In the genomic region with DNA sequence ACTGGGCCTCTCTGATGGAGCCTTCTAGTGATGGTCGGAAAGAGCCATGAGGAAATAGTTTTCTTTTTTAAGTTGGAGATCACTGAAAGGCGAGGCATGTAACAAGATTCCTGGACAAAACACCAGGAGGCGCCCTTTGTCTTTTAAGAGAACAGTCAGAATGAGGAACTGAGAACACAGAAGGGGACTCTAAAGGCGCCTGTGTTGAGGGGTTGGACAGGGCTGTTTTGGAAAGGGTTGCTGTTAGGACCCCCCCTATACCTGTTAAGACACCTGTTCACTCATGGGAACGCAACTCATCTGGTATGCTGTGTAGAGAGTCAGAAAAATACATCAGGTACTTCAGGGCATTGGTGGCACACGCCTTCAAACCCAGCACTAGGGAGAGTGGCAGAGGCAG, we compare ENCODE assay signal across 8 mouse cellular contexts. TPM values are rescaled to one million over a fixed set of nuclear protein-coding genes. Genes with fewer than 3 reads are reported as not detected.
A peak's percentile ranks its signal among the peaks of the same experiment; 100 is the strongest.
DNase-seq lines count a peak whose midpoint lies in the region; ATAC-seq and TF ChIP-seq lines count a peak whose summit lies in the region.
"Had no signal": no experiment of that assay in that cellular context is flagged by ENCODE, and none has a peak within 500 bp of the region (broad histone marks: within the 10 kb centered on the region; RNA-seq: fewer than 3 reads in every experiment).

No protein-coding gene starts in this region.

- intact Hi-C loops in heart, postnatal 36 days (cut with DNase I), result loop anchor here (1.0 to 5.0 kb wide), 3 partner anchors 27 to 152 kb away; no protein-coding TSS in a partner anchor

- peak; percentile 43 to 73 (median 71) for TF ChIP-seq CTCF in MEL (IDR thresholded peaks at IDR 0.05 in 2 of 3, conservative IDR thresholded peaks at IDR 0.05 in 1 of 3; ENCODE audit: control insufficient read depth in 1 of 3, insufficient read depth in 1 of 3, low read depth in 2 of 3, low read length in 3 of 3, poor library complexity in 1 of 3, severe bottlenecking in 1 of 3)

- H3K27me3 ChIP-seq in kidney, embryonic 14.5 days (ENCODE audit: control insufficient read depth, insufficient read depth, low read length), result no peaks in the 10 kb centered on the region
- no peaks in the 10 kb centered on the region for H3K27me3 ChIP-seq in MEL (ENCODE audit: control insufficient read depth in 1 of 2, insufficient read depth in 2 of 2, low read length in 2 of 2)

- TF ChIP-seq RAD21 in MEL (IDR thresholded peaks at IDR 0.05; ENCODE audit: low read depth, low read length), result peak; percentile 58

- no peak overlapping the region for H3K4me3 ChIP-seq in kidney, embryonic 14.5 days (ENCODE audit: low read length)
- no peak overlapping the region for H3K4me3 ChIP-seq in MEL (ENCODE audit: control insufficient read depth in 1 of 2, insufficient read depth in 1 of 2, low read depth in 2 of 2, low read length in 2 of 2)

- no peak overlapping the region for H3K9ac ChIP-seq in kidney, embryonic 14.5 days (ENCODE audit: low read depth, low read length)
- no peak overlapping the region for H3K9ac ChIP-seq in MEL (ENCODE audit: control insufficient read depth, low read depth, low read length, poor library complexity, severe bottlenecking)

- no peaks in the 10 kb centered on the region for H3K9me3 ChIP-seq in kidney, embryonic 14.5 days (ENCODE audit: control insufficient read depth, low read length)
- no peaks in the 10 kb centered on the region for H3K9me3 ChIP-seq in MEL (replicated peaks; ENCODE audit: insufficient read depth, low read length)

- peaks cover 48% of the 10 kb centered on the region for H3K36me3 ChIP-seq in kidney, embryonic 14.5 days (ENCODE audit: control insufficient read depth, insufficient read depth, low read length)
- H3K36me3 ChIP-seq in MEL (ENCODE audit: control insufficient read depth in 1 of 2, insufficient read depth in 2 of 2, low read length in 2 of 2), result peaks cover 3 to 11% of the 10 kb centered on the region in 2 experiments; a peak in 3 of 4 replicates

- TF ChIP-seq EP300 in MEL (IDR thresholded peaks at IDR 0.05; ENCODE audit: low read depth in 1 of 2, low read length in 2 of 2), result no peak

- H3K27ac ChIP-seq in kidney, embryonic 14.5 days (ENCODE audit: low read depth, low read length), result no peak overlapping the region
- no peak overlapping the region for H3K27ac ChIP-seq in MEL (ENCODE audit: control insufficient read depth, low read depth, low read length)

- ATAC-seq in kidney, embryonic 14.5 days (ENCODE audit: low FRiP score, low TSS enrichment), result no peak

- no peak for TF ChIP-seq POLR2A in MEL (IDR thresholded peaks at IDR 0.05; ENCODE audit: control insufficient read depth in 1 of 2, insufficient read depth in 1 of 2, low read depth in 1 of 2, low read length in 2 of 2, poor library complexity in 1 of 2)

- peaks cover 20% of the 10 kb centered on the region for H3K79me2 ChIP-seq in MEL (ENCODE audit: control insufficient read depth, insufficient read depth, low read length, poor library complexity)

- H3K4me1 ChIP-seq in kidney, embryonic 14.5 days (ENCODE audit: control insufficient read depth, insufficient read depth, low read length), result peaks cover 24% of the 10 kb centered on the region
- peaks cover 0 to 15% of the 10 kb centered on the region in 2 experiments; a peak in 2 of 4 replicates for H3K4me1 ChIP-seq in MEL (ENCODE audit: control insufficient read depth in 1 of 2, insufficient read depth in 2 of 2, low read length in 2 of 2)

- DNase-seq in kidney, adult 18-20 months, result peak; percentile 65
- peak; percentile 89 for DNase-seq in MEL (ENCODE audit: low read depth, low spot score)
- DNase-seq in brain, adult 2 months (ENCODE audit: low read depth, low spot score), result peak; percentile 55
- DNase-seq in heart, postnatal 36 days, result peak; percentile 53 to 68
- peak; percentile 81 for DNase-seq in lung, postnatal 10 days
- DNase-seq in spleen, postnatal 10 days (ENCODE audit: low spot score in 2 of 2), result peak; percentile 65 to 87

- no peak overlapping the region for H3K4me2 ChIP-seq in kidney, embryonic 14.5 days (replicated peaks; ENCODE audit: low read depth, low read length)

- 72% methylated on average over 6 of the region's 6 CpGs for WGBS in kidney, embryonic 14.5 days

TF ChIP-seq in MEL, 35 proteins besides CTCF, POLR2A, EP300 and RAD21:
- TF ChIP-seq KAT2A (conservative IDR thresholded peaks at IDR 0.05; ENCODE audit: low read depth, low read length) (no peak), CHD2 (IDR thresholded peaks at IDR 0.05; ENCODE audit: low read length) (no peak), ELF1 (IDR thresholded peaks at IDR 0.05; ENCODE audit: low read depth, low read length) (0 out of 2 replicates have a peak, but pooled peaks have one; percentile 2), RCOR1 (IDR thresholded peaks at IDR 0.05; ENCODE audit: low read depth, low read length) (no peak), NELFE (IDR thresholded peaks at IDR 0.05; ENCODE audit: low read depth, low read length) (no peak), TBP (IDR thresholded peaks at IDR 0.05; ENCODE audit: low read depth, low read length) (peak; percentile 15; the same call in 1 of the 2 replicates), POLR2AphosphoS5 (IDR thresholded peaks at IDR 0.05; ENCODE audit: borderline replicate concordance, low read depth, low read length) (no peak), USF2 (IDR thresholded peaks at IDR 0.05; ENCODE audit: borderline replicate concordance in 1 of 2, insufficient read depth in 1 of 2, low read depth in 1 of 2, low read length in 2 of 2) (no peak), SMC3 (IDR thresholded peaks at IDR 0.05; ENCODE audit: low read depth, low read length) (peak; percentile 77), HCFC1 (IDR thresholded peaks at IDR 0.05; ENCODE audit: low read depth, low read length) (peak; percentile 30; the same call in 1 of the 2 replicates), E2F4 (IDR thresholded peaks at IDR 0.05; ENCODE audit: borderline replicate concordance, low read depth, low read length) (no peak), SIN3A (IDR thresholded peaks at IDR 0.05; ENCODE audit: low read length) (peak; percentile 13; the same call in 1 of the 2 replicates), ZC3H11A (IDR thresholded peaks at IDR 0.05; ENCODE audit: low read depth, low read length) (peak; percentile 38; the same call in 1 of the 2 replicates), POLR2AphosphoS2 (IDR thresholded peaks at IDR 0.05; ENCODE audit: low read length) (no peak)

RNA-seq across cellular contexts. Expression of a gene that starts 1.7 kb away (rescaled TPM):
- 3.7 and 5.0 TPM in 2 replicates for polyA plus RNA-seq in kidney, embryonic 14.5 days (2014; fragmentation: Nextera tagmentation; extraction: Ambion mirVana)
- total RNA-seq in MEL (2012; rRNA removed), result 1.6 and 1.7 TPM in 2 replicates
- polyA plus RNA-seq in MEL (2012; ENCODE audit: insufficient read depth in 1 of 2, insufficient read length in 2 of 2, low read depth in 1 of 2, low replicate concordance in 2 of 2, missing spikeins in 1 of 2), result 1 to 10 TPM in 1 of 2 experiments, not detected in 1; 2.6 TPM
- total RNA-seq in heart, postnatal 36 days (2021), result 10 to 100 TPM; 11.9 to 12.4 TPM

RNA-seq across cellular contexts. Expression of a gene that starts 2.3 kb away (rescaled TPM):
- 136 and 142 TPM in 2 replicates for polyA plus RNA-seq in kidney, embryonic 14.5 days (2014; fragmentation: Nextera tagmentation; extraction: Ambion mirVana)
- total RNA-seq in MEL (2012; rRNA removed), result 159 and 167 TPM in 2 replicates
- polyA plus RNA-seq in MEL (2012; ENCODE audit: insufficient read depth in 1 of 2, insufficient read length in 2 of 2, low read depth in 1 of 2, low replicate concordance in 2 of 2, missing spikeins in 1 of 2), result 100 to 1,000 TPM in 1 of 2 experiments, not detected in 1; 244 TPM
- 10 to 100 TPM; 71.5 to 78.6 TPM for total RNA-seq in heart, postnatal 36 days (2021)

RNA-seq across cellular contexts. Expression of a gene that starts 52.2 kb away (rescaled TPM):
- polyA plus RNA-seq in kidney, embryonic 14.5 days (2014; fragmentation: Nextera tagmentation; extraction: Ambion mirVana), result 32.8 and 49.7 TPM in 2 replicates
- 53.0 and 56.4 TPM in 2 replicates for total RNA-seq in MEL (2012; rRNA removed)
- polyA plus RNA-seq in MEL (2012; ENCODE audit: insufficient read depth in 1 of 2, insufficient read length in 2 of 2, low read depth in 1 of 2, low replicate concordance in 2 of 2, missing spikeins in 1 of 2), result 10 to 100 TPM in 1 of 2 experiments, not detected in 1; 59.6 TPM
- 10 to 100 TPM; 20.8 to 23.5 TPM for total RNA-seq in heart, postnatal 36 days (2021)

RNA-seq across cellular contexts. Expression of a gene that starts 53.3 kb away (rescaled TPM):
- polyA plus RNA-seq in kidney, embryonic 14.5 days (2014; fragmentation: Nextera tagmentation; extraction: Ambion mirVana), result 0.08 and 0.09 TPM in 2 replicates
- not detected in 2 replicates for total RNA-seq in MEL (2012; rRNA removed)
- polyA plus RNA-seq in MEL (2012; ENCODE audit: insufficient read depth in 1 of 2, insufficient read length in 2 of 2, low read depth in 1 of 2, low replicate concordance in 2 of 2, missing spikeins in 1 of 2), result under 1 TPM in 1 of 2 experiments, not detected in 1; 0.06 TPM
- not detected for total RNA-seq in heart, postnatal 36 days (2021)
- polyA plus RNA-seq: erythroblast, embryonic 14.5 days had no signal
